Mouse (Mus musculus) fat pad, adult 2 months (tissue): Measurements from ENCODE around the gene Lman1l.

Experiments
- DNase-seq: peaks from one replicate; pipeline ENCODE4 v3.0.0-alpha.2; 2011; ENCODE audit warnings: low read depth, low spot score; ENCODE audit errors: extremely low read depth

Lman1l gene

GRCm38 (mm10) chr9:57620674-57621073, at the start of gene Lman1l:
Gene Lman1l (minus strand): TSS chr9:57620774.
- no peak for DNase-seq

GRCm38 (mm10) chr9:57669566-57669965, 49.0 kb upstream of the Lman1l start:
- DNase-seq: no peak

DNA sequence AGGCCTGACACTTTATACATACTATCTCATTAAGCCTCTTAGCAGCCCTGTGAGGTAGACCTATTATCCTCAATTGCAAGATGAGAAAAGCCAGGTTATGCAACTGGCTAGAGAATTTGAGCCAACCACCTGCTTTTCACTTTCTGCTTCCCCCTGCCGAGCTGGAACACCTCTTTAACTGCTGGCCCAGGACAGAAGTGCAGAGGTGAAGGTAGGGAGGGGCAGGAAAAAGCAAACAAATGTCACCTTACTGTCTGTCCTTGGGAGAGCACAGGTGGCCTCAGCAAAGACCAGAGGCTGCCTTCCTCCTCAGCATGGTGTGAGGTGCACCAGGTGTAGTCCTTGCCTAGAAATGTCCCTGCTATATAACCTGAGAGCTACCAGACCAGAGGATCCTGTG, 47.7 kb upstream of the Lman1l start:
- DNase-seq: no peak

- DNase-seq: no peak
Measured at GRCm38 (mm10) chr9:57667817-57668216, 47.2 kb upstream of the Lman1l start.

DNA sequence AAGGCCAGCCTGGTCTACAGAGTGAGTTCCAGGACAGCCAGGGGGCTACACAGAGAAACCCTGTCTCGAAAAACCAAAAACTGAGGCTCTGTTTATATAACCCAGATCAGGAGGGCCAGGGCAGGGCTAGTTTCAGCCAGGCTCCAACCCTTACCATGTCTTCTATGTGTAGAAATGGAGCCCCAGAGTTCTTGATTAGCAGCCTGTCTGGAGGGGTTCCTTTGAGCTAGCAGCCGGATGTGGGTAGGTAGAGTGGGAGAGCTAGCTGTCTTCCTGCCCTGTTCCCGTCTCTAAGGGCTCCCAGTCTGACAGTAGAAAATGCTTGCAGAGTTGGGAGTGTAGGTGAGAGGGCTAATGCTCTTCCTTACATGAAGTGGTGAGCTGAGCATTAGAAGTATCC, 46.6 kb upstream of the Lman1l start:
- DNase-seq: no peak

DNA sequence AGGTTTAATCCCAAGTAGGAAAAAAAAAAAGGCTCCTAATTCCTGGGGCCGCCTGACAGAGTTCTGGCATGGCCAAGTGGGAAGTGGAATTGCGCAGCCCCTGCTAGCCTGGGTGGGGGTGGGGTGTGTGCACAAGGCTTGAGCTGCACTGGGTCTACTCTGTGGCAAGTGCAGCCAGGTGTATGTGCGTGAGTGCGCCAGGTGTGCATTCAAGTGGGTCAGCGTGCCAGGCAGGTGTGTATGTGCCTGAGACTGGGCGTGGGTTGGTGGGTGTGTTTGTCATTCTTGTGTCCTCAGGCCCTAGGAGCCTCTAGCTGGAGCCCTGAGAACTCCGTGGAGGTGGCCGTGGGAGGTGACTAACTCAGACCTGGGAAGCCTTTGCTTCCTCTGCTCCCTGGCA, 46.0 kb upstream of the Lman1l start:
- DNase-seq: no peak

DNA sequence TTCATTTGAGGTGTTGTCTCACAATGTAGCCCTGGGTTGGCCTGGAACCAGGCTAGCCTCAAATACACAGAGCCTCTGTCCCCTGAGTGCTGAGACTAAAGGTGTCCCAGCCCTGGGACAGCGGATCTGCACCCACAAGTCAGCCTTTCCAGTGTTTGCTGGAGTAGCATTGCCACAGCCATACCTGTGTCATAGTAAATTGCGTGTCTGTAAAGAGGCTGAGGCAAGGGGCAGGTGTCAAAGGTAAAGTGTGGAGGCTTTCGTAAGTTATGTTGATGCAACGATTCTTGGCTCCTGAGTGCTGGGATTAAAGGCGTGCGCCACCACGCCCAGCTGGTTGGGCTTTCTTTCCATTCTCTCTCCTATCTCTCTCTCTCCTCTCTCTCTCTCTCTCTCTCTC, 44.0 kb upstream of the Lman1l start:
- peak; percentile 80 for DNase-seq

- no peak for DNase-seq
Measured at GRCm38 (mm10) chr9:57661552-57661951, 41.0 kb upstream of the Lman1l start.

DNA sequence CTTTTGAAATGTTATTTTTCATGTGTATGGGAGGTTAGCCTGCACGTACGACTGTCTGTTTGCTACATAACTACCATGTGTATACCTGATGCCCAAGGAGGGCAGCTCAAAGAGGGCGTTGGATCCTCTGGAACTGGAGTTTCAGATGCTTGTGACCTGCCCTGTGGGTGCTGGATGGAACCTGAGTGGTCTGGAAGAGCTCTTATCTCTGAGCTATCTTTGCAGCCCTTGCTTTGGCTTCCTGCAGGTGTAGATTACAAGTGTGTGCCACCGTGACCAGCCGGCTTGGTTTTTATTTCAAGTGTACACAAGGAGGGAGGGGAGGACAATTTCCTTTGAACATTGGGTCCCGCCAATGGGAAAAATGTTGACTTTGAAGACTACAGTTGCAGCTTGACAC, 39.9 kb upstream of the Lman1l start:
- no peak for DNase-seq

GRCm38 (mm10) chr9:57659774-57660173, 39.2 kb upstream of the Lman1l start:
- DNase-seq: no peak

GRCm38 (mm10) chr9:57658970-57659369, 38.4 kb upstream of the Lman1l start:
- DNase-seq: no peak

GRCm38 (mm10) chr9:57657843-57658242, 37.3 kb upstream of the Lman1l start:
- no peak for DNase-seq

DNA sequence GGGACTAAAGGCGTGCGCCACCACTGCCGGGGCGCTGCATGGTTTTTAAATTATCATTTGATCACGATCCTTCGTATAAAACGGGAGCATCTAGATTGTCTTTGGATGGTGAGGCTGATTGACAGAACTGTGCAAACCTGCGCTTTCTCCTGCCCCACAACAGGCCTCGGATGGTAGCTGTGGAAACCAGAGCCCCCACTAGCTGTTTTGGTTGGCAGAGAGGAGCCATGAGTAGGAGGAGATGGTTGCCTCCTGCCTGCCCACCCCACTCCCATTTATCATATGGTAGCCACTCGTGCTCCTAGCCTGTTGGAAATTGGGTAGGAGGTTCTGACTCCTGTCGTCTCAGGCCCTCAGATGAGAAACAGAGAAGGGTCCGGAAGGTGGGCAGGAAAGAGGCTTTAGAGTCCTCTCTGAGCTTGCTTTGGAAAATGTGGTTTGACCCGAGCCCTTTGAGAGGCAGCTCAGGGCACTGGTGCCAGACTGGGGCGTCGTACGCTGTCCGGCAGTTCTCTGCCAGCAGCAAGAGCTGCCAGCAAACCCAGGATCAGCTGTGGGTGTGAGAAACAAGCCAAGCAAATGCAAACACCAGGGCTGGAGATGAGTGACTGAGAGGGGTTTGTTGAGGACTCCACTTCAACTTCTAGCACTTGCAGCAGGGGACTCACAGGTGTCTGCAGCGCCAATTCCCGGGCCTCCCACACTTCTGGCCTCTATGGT, 36.2 kb upstream of the Lman1l start:
- no peak for DNase-seq

- DNase-seq: no peak
Measured at GRCm38 (mm10) chr9:57655749-57656148, 35.2 kb upstream of the Lman1l start.

DNA sequence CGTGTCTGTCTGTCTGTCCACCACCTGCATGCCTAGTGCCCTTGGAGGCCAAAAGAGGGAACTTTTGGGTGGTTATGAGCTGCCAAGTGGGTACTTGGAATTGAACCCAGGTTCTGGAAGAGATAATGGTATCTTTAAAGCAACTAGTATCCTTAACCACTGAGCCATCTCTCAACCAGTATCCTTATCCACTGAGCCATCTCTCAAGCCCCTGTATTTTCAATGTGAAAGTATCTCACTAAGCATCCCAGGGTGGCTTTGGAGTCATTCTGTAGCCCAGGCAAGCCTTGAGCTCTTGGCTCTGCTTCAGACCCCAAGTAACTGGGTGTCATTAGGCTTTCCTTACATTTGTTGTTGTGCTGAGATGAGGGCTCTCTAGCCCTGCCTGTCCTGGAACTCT, 34.4 kb upstream of the Lman1l start:
- DNase-seq: no peak

DNA sequence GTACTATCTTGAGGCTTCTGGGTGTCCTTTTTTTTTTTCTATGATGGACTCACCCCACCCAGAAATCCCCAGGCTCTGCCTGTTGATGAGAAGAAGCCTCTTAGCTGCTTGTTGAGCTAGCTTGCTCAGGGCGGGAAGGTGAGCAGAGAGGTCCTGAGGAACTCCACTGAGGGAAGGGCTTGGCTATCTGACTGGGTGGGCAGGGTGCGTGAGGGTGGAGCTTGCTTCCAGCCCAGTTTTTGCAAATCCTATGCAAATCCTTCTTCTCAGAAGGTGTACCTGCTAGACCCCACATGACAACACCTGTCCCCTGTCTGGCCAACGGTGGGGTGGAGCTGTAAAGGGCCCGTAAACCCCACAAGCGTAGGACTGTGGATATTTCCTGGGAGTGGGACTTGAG, 32.7 kb upstream of the Lman1l start, which contains the start of gene Csk:
Csk (minus strand) TSS at position 349 of the 400 bp plus-strand sequence.
- DNase-seq: no peak

DNA sequence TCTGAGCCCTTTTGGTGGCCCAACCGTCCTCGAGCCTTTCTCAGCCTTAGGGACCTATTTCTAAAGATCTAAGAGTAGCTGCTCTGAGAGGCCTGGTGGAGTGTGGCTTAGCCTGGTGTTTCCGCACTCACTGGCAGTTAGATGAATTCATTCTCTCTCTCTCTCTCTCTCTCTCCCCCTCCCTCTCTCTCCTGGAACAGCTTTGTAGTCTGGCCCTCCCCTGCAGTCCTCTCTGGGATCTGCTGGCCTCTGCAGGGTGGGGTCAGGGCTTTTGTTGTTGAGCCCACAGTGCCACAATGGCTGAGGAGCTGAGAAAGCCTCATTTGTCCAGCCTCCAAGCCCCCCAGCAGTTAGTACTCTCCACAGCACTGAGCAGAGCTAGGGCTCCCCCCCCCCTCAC, 32.3 kb upstream of the Lman1l start:
- no peak for DNase-seq

DNA sequence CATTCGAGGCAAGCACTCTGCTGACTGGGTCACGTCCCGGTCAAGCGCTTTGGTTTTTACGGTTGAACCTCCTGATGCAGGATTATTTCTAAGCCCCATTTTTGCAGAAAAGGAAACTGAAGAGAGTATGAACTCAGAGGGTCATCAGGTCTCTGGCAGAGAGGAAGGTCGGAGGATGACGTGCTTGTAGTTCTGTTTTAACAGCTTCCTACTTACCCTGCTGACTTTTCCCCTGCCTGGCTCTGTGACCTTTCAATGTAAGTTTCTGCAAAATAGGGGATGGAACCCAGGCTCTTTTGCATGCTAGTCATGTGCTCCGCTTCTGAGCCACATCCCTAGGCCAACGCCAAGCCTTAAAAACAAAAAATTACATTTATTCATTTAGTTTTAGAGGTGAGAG, 31.8 kb upstream of the Lman1l start:
- no peak for DNase-seq

DNA sequence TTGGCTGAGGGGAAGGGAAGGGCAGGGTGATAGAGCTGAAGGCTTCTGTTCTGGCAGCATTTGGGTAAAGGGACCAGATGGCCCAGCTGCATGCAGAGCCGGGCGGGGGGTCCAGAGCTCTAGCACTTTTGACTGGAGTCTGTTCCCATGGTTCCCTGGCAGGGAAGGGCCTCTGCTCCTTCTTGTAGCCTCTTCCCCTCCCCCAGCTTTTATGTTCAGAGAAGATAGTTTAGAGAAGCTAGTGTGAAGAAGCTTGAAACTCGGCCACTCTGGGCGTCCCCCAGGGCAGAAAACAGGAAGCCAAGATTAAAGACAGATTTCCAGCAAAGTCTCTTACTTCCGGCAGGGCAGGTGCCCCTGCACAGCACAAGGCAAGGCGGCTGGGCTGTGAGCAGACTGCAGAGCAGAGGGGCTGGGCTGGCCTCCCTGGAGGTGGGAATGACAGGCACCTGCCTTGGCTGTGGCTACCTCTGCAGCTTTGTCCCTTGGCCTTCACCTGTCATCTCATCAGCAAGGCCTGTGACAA, 30.3 kb upstream of the Lman1l start:
- DNase-seq: no peak

GRCm38 (mm10) chr9:57650130-57650785, 29.7 kb upstream of the Lman1l start:
- DNase-seq: no peak

GRCm38 (mm10) chr9:57647286-57648108, 26.9 kb upstream of the Lman1l start:
- DNase-seq: no peak
